Mouse (Mus musculus) heart, embryonic 15.5 days (tissue): Measurements from ENCODE around the gene Mblac2. TPM values are rescaled to one million over a fixed set of nuclear protein-coding genes. Genes with fewer than 3 reads are reported as not detected.
A peak's percentile ranks its signal among the peaks of the same experiment; 100 is the strongest.

ENCODE experiments used
- ATAC-seq: fragments of 200-750 bp; cut with Nextera tagmentation; replicated peaks from 2 replicates; pipeline ENCODE4 v1.8.0; 2017; ENCODE audit warnings: low read depth, moderate TSS enrichment; ENCODE audit not compliant: insufficient number of reproducible peaks, insufficient read depth, low FRiP score
- H3K27ac ChIP-seq: fragments of 300-500 bp; sonication (generic); 2 replicates; pipeline ENCODE4 v1.5.1; 2015; ENCODE audit warnings: mild to moderate bottlenecking, inconsistent platforms
- H3K27me3 ChIP-seq: fragments of 300-500 bp; sonication (generic); 2 replicates; pipeline ENCODE4 v1.6.1; 2015; ENCODE audit warnings: inconsistent platforms
- H3K36me3 ChIP-seq: fragments of 300-500 bp; sonication (generic); 2 replicates; pipeline ENCODE4 v1.6.1; 2015; ENCODE audit warnings: mild to moderate bottlenecking, inconsistent platforms
- H3K4me1 ChIP-seq: fragments of 300-500 bp; sonication (generic); replicated peaks from 2 replicates; pipeline ENCODE4 v1.6.1; 2015; ENCODE audit warnings: inconsistent platforms
- H3K4me2 ChIP-seq: fragments of 300-500 bp; sonication (generic); 2 replicates; pipeline ENCODE4 v1.6.1; 2015; ENCODE audit warnings: inconsistent platforms, mild to moderate bottlenecking, moderate library complexity
- H3K4me3 ChIP-seq: fragments of 300-500 bp; sonication (generic); 2 replicates; pipeline ENCODE4 v1.5.1; 2015; ENCODE audit warnings: mild to moderate bottlenecking, inconsistent platforms
- H3K9ac ChIP-seq: fragments of 300-500 bp; sonication (generic); 2 replicates; pipeline ENCODE4 v1.6.1; 2015; ENCODE audit warnings: mild to moderate bottlenecking, inconsistent platforms
- H3K9me3 ChIP-seq: fragments of 300-500 bp; sonication (generic); replicated peaks from 2 replicates; pipeline ENCODE4 v1.6.1; 2016; ENCODE audit warnings: inconsistent platforms
- WGBS: fragments of 180-500 bp; shearing (Covaris S2); methylation state at CpG from one replicate; pipeline ENCODE4 v1.1.7; 2015; ENCODE audit warnings: mixed read lengths; 5-methylcytosine and 5-hydroxymethylcytosine counted together
- polyA plus RNA-seq: library from polyadenylated mRNA; unstranded; fragments of >200 nt; fragmentation: Nextera tagmentation; extraction: Ambion mirVana; gene quantifications from 2 replicates; pipeline ENCODE4 v1.2.1, GENCODE M21; 2015

The Mblac2 gene
- polyA plus RNA-seq, 1 experiment from 2014 or later, result 6.6 TPM

DNA sequence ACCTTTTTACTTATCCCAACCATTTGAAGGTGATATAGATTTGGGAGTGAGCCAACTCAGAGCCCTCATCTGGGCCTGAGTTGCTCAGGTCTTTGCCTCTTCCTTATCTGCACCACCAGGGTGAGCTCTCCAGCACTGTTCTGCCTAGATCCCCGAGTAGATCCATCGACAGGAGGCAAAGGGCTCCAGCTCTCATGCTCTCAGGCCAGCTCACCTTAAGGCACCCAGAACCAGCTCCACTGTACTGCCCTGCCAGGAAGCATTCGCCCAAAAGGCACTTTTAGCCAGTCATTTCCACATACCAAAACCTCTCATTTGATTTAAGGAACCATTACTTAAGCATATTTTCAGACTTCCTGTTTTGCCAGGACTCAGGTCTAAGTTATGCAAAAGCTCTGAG lies 29.8 kb downstream of the Mblac2 start:
- ATAC-seq, result no peak
- Histone ChIP-seq H3K9ac (no peak overlapping the region), H3K36me3 (no peaks in the 10 kb centered on the region), H3K4me3 (no peak overlapping the region), H3K4me2 (no peak overlapping the region), H3K27me3 (no peaks in the 10 kb centered on the region), H3K27ac (no peak overlapping the region), H3K9me3 (no peaks in the 10 kb centered on the region), H3K4me1 (no peaks in the 10 kb centered on the region)
- 51% methylated on average over 3 of the region's 3 CpGs for WGBS

DNA sequence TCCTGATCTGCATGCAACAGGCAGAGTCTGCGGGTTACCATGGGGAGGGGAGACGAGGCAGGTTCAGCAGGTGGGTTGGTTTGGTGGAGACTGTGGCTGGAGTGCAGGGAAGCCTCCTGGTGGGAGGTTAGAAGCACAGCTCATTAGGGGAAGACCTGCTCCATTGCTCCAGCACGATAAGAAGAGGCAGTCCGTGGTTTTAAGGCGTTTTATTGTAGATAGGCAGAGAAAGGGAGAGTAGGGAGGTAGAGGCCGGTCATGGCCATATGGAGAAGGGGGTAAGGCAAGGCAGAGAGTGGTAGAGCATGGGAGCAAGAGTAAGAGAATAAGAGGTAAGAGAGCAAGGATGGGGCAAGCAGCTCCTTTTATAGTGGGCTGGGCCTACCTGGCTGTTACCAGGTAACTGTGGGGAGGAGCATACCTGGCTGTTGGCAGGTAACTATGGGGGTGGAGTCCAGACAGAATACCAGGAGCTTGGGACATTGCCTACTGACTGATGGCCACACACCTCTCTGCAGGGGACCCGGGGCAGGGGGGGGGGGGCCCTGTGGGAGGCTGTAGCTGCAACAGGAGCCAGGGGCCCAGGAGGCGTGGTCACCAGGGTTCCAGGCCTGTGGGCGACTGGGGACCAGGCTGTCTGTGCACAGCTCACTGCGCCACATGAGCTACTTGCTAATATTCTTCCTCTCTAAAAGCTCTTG lies 32.4 kb downstream of the Mblac2 start:
- WGBS, result 54% methylated on average over 10 of the region's 10 CpGs

GRCm38 (mm10) chr13:81744092-81744396 lies 32.9 kb downstream of the Mblac2 start:
- no peak for ATAC-seq
- 31% methylated on average over 2 of the region's 2 CpGs for WGBS
- H3K4me3 ChIP-seq, result no peak overlapping the region

More for the DNA sequence above, 32.4 kb downstream of the Mblac2 start:
- Histone ChIP-seq H3K36me3 (no peaks in the 10 kb centered on the region), H3K9me3 (no peaks in the 10 kb centered on the region), H3K27me3 (no peaks in the 10 kb centered on the region), H3K27ac (no peak overlapping the region), H3K4me1 (no peaks in the 10 kb centered on the region), H3K4me2 (no peak overlapping the region), H3K9ac (no peak overlapping the region), H3K4me3 (no peak overlapping the region)
- no peak for ATAC-seq

GRCm38 (mm10) chr13:81754878-81755277 lies 43.7 kb downstream of the Mblac2 start:
- no peaks in the 10 kb centered on the region for H3K4me1 ChIP-seq
- H3K9me3 ChIP-seq, result no peaks in the 10 kb centered on the region
- H3K36me3 ChIP-seq, result no peaks in the 10 kb centered on the region
- H3K27ac ChIP-seq, result peak overlapping the region; percentile 42
- no peak overlapping the region for H3K4me3 ChIP-seq
- ATAC-seq, result peak; percentile 55; the same call in 1 of the 2 replicates
- no peaks in the 10 kb centered on the region for H3K27me3 ChIP-seq
- H3K4me2 ChIP-seq, result no peak overlapping the region
- no peak overlapping the region for H3K9ac ChIP-seq

More at GRCm38 (mm10) chr13:81744092-81744396, 32.9 kb downstream of the Mblac2 start:
- H3K4me1 ChIP-seq, result no peaks in the 10 kb centered on the region
- H3K27me3 ChIP-seq, result no peaks in the 10 kb centered on the region
- H3K4me2 ChIP-seq, result no peak overlapping the region
- no peaks in the 10 kb centered on the region for H3K36me3 ChIP-seq
- no peak overlapping the region for H3K27ac ChIP-seq
- no peak overlapping the region for H3K9ac ChIP-seq
- no peaks in the 10 kb centered on the region for H3K9me3 ChIP-seq

GRCm38 (mm10) chr13:81755324-81755723 lies 44.2 kb downstream of the Mblac2 start:
- no peaks in the 10 kb centered on the region for H3K9me3 ChIP-seq
- no peak for ATAC-seq
- no peaks in the 10 kb centered on the region for H3K36me3 ChIP-seq
- no peaks in the 10 kb centered on the region for H3K4me1 ChIP-seq
- H3K27ac ChIP-seq, result peak overlapping the region; percentile 42; the same call in 1 of the 2 replicates
- H3K4me2 ChIP-seq, result no peak overlapping the region
- H3K9ac ChIP-seq, result no peak overlapping the region
- H3K4me3 ChIP-seq, result no peak overlapping the region
- no peaks in the 10 kb centered on the region for H3K27me3 ChIP-seq
- 100% methylated on average over 1 of the region's 1 CpGs for WGBS

- 67% methylated on average over 5 of the region's 5 CpGs for WGBS
- H3K36me3 ChIP-seq, result no peaks in the 10 kb centered on the region
- H3K4me1 ChIP-seq, result no peaks in the 10 kb centered on the region
- H3K4me2 ChIP-seq, result no peak overlapping the region
- H3K27me3 ChIP-seq, result no peaks in the 10 kb centered on the region
- no peak overlapping the region for H3K27ac ChIP-seq
- no peak overlapping the region for H3K4me3 ChIP-seq
- no peaks in the 10 kb centered on the region for H3K9me3 ChIP-seq
- no peak for ATAC-seq
- H3K9ac ChIP-seq, result no peak overlapping the region
Measured at GRCm38 (mm10) chr13:81757058-81757660, 46.0 kb downstream of the Mblac2 start.

DNA sequence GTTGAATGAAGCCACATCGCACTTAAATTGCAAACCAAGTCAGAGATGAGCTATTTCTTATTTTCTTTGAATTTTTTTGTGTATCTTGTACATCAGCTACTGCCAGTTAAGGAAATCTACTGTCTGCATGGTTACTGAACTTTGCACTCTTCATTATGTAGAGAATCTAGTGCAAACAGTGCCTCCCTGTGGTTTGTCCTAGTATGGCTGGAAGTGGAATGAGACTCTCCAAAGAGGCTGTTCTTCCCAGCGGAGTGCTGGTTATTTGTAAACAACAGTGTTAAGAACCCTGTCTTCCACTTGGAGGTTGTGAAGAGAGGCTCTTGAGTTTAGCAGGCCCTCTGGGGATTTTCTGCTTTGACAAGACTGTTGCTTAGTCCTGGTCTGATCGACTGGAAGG lies 49.2 kb downstream of the Mblac2 start:
- Histone ChIP-seq H3K27ac (no peak overlapping the region), H3K9ac (no peak overlapping the region), H3K27me3 (no peaks in the 10 kb centered on the region), H3K9me3 (no peaks in the 10 kb centered on the region), H3K36me3 (no peaks in the 10 kb centered on the region), H3K4me2 (no peak overlapping the region), H3K4me3 (no peak overlapping the region), H3K4me1 (no peaks in the 10 kb centered on the region)
- 30% methylated on average over 3 of the region's 3 CpGs for WGBS
- ATAC-seq, result no peak

DNA sequence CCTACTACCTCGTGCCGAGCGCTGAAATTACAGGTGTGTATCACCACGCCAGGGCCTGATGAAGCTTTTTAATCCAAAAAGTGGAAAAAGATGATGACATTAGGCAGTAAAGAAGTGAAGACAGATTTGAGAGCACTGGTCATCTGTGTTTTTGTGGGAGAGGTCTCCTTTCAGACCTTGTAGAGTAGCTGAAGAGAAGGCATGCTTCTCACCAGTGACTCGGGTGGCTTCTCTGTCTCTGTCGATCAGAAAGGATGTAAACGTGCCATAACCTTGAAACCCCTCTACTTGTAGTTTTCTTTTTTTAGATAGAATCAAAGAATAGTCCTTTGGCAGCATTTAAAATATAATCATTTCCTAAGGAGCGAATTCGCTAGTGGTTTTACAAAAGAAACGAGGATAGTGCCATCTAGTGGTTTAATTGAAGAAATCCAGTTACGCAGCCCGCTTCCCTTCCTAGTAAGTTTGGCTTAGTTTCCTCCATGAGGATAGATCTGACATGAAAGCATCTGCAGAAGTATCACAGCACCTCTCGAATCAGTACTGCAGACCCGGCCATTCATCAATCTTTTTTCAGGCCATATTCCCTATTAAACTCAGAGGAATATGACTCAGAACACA lies 50.5 kb downstream of the Mblac2 start:
- no peak overlapping the region for H3K4me3 ChIP-seq
- H3K27me3 ChIP-seq, result no peaks in the 10 kb centered on the region
- no peak overlapping the region for H3K9ac ChIP-seq
- no peaks in the 10 kb centered on the region for H3K36me3 ChIP-seq
- no peak overlapping the region for H3K27ac ChIP-seq
- H3K9me3 ChIP-seq, result no peaks in the 10 kb centered on the region
- 31% methylated on average over 14 of the region's 14 CpGs for WGBS
- H3K4me1 ChIP-seq, result no peaks in the 10 kb centered on the region
- ATAC-seq, result no peak
- no peak overlapping the region for H3K4me2 ChIP-seq

GRCm38 (mm10) chr13:81764173-81764572 lies 53.0 kb downstream of the Mblac2 start:
- 79% methylated on average over 5 of the region's 5 CpGs for WGBS
- no peak for ATAC-seq
- Histone ChIP-seq H3K4me3 (no peak overlapping the region), H3K4me2 (no peak overlapping the region), H3K27me3 (no peaks in the 10 kb centered on the region), H3K9me3 (no peaks in the 10 kb centered on the region), H3K36me3 (no peaks in the 10 kb centered on the region), H3K27ac (no peak overlapping the region), H3K4me1 (no peaks in the 10 kb centered on the region), H3K9ac (no peak overlapping the region)

- Histone ChIP-seq H3K27ac (no peak overlapping the region), H3K4me2 (no peak overlapping the region), H3K9me3 (no peaks in the 10 kb centered on the region), H3K36me3 (no peaks in the 10 kb centered on the region), H3K4me1 (no peaks in the 10 kb centered on the region), H3K4me3 (no peak overlapping the region), H3K27me3 (no peaks in the 10 kb centered on the region), H3K9ac (no peak overlapping the region)
- 85% methylated on average over 7 of the region's 7 CpGs for WGBS
- ATAC-seq, result no peak
Measured at GRCm38 (mm10) chr13:81767038-81767659, 56.0 kb downstream of the Mblac2 start.

GRCm38 (mm10) chr13:81776217-81776616 lies 65.1 kb downstream of the Mblac2 start:
- Histone ChIP-seq H3K9me3 (no peaks in the 10 kb centered on the region), H3K4me3 (no peak overlapping the region), H3K9ac (no peak overlapping the region), H3K27me3 (no peaks in the 10 kb centered on the region), H3K27ac (no peak overlapping the region), H3K36me3 (no peaks in the 10 kb centered on the region), H3K4me1 (no peaks in the 10 kb centered on the region), H3K4me2 (no peak overlapping the region)
- no peak for ATAC-seq
- 69% methylated on average over 3 of the region's 3 CpGs for WGBS
